Mouse (Mus musculus) midbrain, embryonic 12.5 days (tissue): ENCODE data around the gene Neurl1b. TPM values are rescaled to one million over a fixed set of nuclear protein-coding genes. Genes with fewer than 3 reads are reported as not detected.

ENCODE experiments used
- ATAC-seq: fragments of 200-750 bp; cut with Nextera tagmentation; 2 replicates; pipeline ENCODE4 v1.8.0; 2017; ENCODE audit warnings: low read depth, moderate TSS enrichment, moderate library complexity; ENCODE audit not compliant: low FRiP score
- H3K27ac ChIP-seq: fragments of 300-500 bp; sonication (generic); replicated peaks from 2 replicates; pipeline ENCODE4 v1.5.1; 2016; ENCODE audit warnings: mild to moderate bottlenecking
- H3K27me3 ChIP-seq: fragments of 300-500 bp; sonication (generic); 2 replicates; pipeline ENCODE4 v1.6.1; 2016; ENCODE audit warnings: mild to moderate bottlenecking
- H3K36me3 ChIP-seq: fragments of 300-500 bp; sonication (generic); 2 replicates; pipeline ENCODE4 v1.6.1; 2016
- H3K4me1 ChIP-seq: fragments of 300-500 bp; sonication (generic); 2 replicates; pipeline ENCODE4 v1.6.1; 2016
- H3K4me2 ChIP-seq: fragments of 300-500 bp; sonication (generic); replicated peaks from 2 replicates; pipeline ENCODE4 v1.6.1; 2016; ENCODE audit warnings: mild to moderate bottlenecking, moderate library complexity
- H3K4me3 ChIP-seq: fragments of 300-500 bp; sonication (generic); 2 replicates; pipeline ENCODE4 v1.5.1; 2016; ENCODE audit warnings: mild to moderate bottlenecking
- H3K9ac ChIP-seq: fragments of 300-500 bp; sonication (generic); replicated peaks from 2 replicates; pipeline ENCODE4 v1.6.1; 2016; ENCODE audit warnings: mild to moderate bottlenecking, moderate library complexity
- H3K9me3 ChIP-seq: fragments of 300-500 bp; sonication (generic); 2 replicates; pipeline ENCODE4 v1.6.1; 2016; ENCODE audit warnings: mild to moderate bottlenecking
- WGBS: fragments of 180-500 bp; shearing (Covaris S2); methylation state at CpG from one replicate; pipeline ENCODE4 v1.1.7; 2016; 5-methylcytosine and 5-hydroxymethylcytosine counted together
- polyA plus RNA-seq: library from polyadenylated mRNA; unstranded; fragments of >200 nt; fragmentation: Nextera tagmentation; extraction: Ambion mirVana; gene quantifications from 2 replicates; pipeline ENCODE4 v1.2.1, GENCODE M21; 2016

Gene Neurl1b
- polyA plus RNA-seq, 1 experiment from 2014 or later = 0.43 TPM

DNA sequence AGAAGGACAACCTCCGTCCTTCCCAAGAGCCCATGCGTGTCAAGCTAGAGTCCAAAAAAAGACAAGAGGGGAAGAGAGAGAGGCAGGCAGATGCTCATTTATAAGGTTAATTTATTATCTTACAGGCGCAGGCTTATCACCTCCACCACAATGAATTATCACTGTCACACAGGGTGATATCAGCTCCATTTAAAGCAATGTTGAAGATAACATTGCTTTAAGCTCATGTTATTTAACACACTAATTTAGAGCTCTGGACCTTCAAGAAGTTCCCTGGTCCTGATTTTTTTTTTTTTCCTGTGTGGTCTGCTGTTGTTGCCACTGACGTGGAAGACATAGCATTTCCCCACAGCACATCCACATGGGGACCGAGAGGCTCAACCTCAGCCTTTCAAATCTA lies 1.7 kb upstream of the Neurl1b start:
- no peaks in the 10 kb centered on the region for H3K36me3 ChIP-seq
- H3K27me3 ChIP-seq = peaks cover 62% of the 10 kb centered on the region
- 89% methylated on average over 5 of the region's 5 CpGs for WGBS
- H3K27ac ChIP-seq = no peak overlapping the region
- H3K4me1 ChIP-seq = peaks cover 15% of the 10 kb centered on the region
- no peak overlapping the region for H3K4me2 ChIP-seq
- ATAC-seq = no peak
- H3K4me3 ChIP-seq = no peak overlapping the region
- H3K9me3 ChIP-seq = no peaks in the 10 kb centered on the region
- no peak overlapping the region for H3K9ac ChIP-seq

DNA sequence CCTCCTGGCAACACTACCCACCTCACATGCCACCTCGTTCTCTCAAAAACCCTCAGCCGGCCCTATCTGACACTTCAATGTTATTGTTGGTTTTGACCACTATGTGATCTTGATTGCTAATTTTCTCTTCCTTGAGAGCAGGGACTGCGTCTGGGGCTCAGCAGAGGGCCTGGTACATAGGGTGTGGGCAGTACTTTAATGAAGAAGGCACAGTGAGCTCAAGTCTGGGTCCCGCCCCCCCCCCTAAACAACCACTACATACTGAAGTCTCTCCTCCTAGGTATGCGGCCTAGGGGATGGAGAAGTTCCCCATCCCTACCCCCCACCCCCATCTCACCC lies 476 bp upstream of the Neurl1b start:
- no peaks in the 10 kb centered on the region for H3K36me3 ChIP-seq
- H3K4me3 ChIP-seq = peak overlapping the region; percentile 71
- peak; percentile 34; the same call in 1 of the 2 replicates for ATAC-seq
- WGBS = 30% methylated on average over 5 of the region's 5 CpGs
- H3K27ac ChIP-seq = no peak overlapping the region
- H3K27me3 ChIP-seq = peaks cover 74% of the 10 kb centered on the region
- H3K4me2 ChIP-seq = peak overlapping the region; percentile 92
- peak overlapping the region; percentile 72; the same call in 1 of the 2 replicates for H3K9ac ChIP-seq
- no peaks in the 10 kb centered on the region for H3K9me3 ChIP-seq
- H3K4me1 ChIP-seq = peaks cover 15% of the 10 kb centered on the region

DNA sequence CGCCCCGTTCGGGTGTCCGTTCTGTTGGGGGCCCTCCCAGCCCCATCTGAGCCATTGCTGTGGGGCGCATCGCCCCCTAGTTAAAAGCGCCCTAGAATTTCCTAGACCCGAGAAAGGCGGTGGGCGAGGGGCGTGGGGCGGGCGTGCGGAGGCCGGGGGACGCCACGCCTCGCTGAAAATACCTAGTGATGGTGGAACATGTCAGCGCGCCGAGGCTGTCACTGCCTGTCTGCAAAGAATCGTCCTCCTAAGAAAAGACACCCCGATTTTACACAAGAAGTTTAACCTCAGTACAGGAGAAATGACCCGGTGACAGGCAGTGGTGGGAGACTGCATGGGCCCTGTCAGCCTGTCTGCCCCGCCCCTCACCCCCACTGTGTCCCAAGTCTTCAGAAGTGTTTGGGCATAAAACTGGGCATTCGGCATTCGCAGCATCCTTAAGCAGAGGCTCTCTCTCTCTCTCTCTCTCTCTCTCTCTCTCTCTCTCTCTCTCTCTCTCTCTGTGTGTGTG lies 781 bp downstream of the Neurl1b start:
- H3K36me3 ChIP-seq = no peaks in the 10 kb centered on the region
- WGBS = 3% methylated on average over 26 of the region's 27 CpGs
- H3K4me2 ChIP-seq = peak overlapping the region; percentile 92
- H3K27ac ChIP-seq = no peak overlapping the region
- no peak; the same call in 1 of the 2 replicates for ATAC-seq
- peak overlapping the region; percentile 72 for H3K9ac ChIP-seq
- H3K4me3 ChIP-seq = peak overlapping the region; percentile 71
- no peaks in the 10 kb centered on the region for H3K9me3 ChIP-seq
- peaks cover 70% of the 10 kb centered on the region for H3K27me3 ChIP-seq
- H3K4me1 ChIP-seq = peaks cover 15% of the 10 kb centered on the region

DNA sequence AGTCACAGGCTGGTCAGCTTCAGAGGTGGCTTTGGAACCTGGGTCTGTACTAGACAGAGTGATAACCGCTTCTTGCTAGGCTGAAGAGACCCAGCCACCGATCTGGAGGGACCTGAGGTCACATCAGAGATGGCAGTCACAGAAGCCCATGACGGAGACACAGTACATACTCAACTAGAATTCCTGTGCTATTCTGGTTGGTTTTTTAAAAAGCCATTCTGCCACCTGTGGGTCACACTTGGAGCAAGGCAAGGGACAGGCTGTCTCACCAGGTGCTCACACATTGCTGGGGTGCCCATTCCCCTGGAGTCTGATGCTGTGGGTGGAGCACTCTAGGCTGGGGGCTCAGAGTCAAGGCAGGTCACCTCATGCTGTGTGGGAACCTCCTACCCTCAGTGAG lies 1.5 kb downstream of the Neurl1b start:
- Histone ChIP-seq H3K4me1 (peaks cover 15% of the 10 kb centered on the region), H3K4me2 (no peak overlapping the region; the same call in 1 of the 2 replicates), H3K27me3 (peaks cover 68% of the 10 kb centered on the region), H3K9ac (no peak overlapping the region), H3K9me3 (no peaks in the 10 kb centered on the region), H3K4me3 (no peak overlapping the region), H3K36me3 (no peaks in the 10 kb centered on the region), H3K27ac (no peak overlapping the region)
- ATAC-seq = no peak
- WGBS = 73% methylated on average over 3 of the region's 3 CpGs

DNA sequence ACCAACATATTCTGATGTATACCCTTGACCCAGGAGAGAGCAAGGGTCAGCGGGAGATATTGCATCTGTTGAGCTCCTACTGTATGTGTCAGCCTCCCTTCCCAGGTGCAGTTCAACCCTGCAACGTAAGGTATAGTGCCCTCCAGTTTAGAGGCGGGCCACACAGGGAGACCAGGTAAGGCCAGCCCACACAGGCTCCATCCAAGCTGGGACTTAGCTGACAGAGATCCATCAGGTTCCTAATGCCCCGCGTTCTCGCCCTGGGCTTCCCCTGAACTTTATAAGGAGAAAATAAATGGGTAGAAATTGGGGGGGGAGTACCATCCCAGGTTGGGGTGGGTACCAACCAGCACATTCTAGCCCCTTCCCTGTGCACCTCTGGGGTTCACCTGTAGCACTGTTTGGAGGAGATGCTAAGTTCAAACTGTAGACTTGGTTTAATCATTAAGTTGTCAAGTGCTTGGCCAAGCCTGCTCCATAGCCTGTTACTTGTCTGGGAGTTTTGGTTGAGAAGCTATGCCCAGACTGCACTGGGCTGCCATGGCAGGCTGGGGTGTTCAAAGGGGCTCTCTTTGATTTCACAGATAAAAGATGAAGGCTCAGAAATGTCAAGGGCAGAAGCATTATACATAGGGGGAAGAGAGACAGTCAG lies 3.3 kb downstream of the Neurl1b start:
- peaks cover 60% of the 10 kb centered on the region for H3K27me3 ChIP-seq
- 87% methylated on average over 6 of the region's 6 CpGs for WGBS
- H3K36me3 ChIP-seq = no peaks in the 10 kb centered on the region

DNA sequence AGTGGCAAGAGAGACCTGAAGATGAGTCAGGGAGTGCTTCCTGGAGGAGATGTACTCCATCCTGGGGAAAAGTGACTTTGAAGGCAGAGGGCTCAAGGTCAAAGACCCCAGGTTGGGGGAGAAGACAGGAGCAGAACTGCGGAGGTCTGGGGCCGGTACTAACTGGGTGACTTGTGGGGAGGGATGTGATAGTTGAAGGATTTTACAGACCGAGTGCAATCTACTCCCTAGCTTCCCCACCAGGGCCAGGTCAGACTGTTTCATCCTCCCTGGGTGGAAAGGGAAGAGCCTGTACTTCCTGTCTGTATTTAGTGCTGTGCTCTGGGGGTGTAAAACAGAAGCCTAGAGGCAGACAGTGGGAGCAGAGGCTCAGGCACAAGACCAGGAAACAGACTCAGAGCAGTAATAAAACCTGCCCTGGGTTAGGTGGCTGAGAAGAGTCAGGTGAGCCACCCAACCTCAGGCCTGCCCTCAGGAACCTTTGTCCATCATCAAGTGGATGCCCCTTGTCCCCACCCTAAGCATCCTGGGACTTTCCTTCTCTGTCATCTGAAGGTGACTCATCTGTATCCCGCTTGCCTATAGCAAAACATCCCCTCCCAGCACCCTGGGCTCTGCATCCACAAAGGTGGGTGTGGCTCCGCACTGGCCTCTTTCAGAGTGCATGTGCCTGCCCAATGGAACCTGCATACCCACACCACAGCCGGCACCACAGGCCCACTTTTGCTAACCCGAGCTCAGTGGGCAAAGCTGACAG lies 6.0 kb downstream of the Neurl1b start:
- Histone ChIP-seq H3K4me1 (peaks cover 3% of the 10 kb centered on the region), H3K36me3 (no peaks in the 10 kb centered on the region), H3K9ac (no peak overlapping the region), H3K9me3 (no peaks in the 10 kb centered on the region), H3K27ac (no peak overlapping the region), H3K4me3 (no peak overlapping the region), H3K27me3 (peaks cover 49% of the 10 kb centered on the region), H3K4me2 (no peak overlapping the region)
- no peak for ATAC-seq
- 81% methylated on average over 7 of the region's 7 CpGs for WGBS

More for the DNA sequence above, 3.3 kb downstream of the Neurl1b start:
- peaks cover 15% of the 10 kb centered on the region for H3K4me1 ChIP-seq
- H3K4me3 ChIP-seq = no peak overlapping the region
- H3K9me3 ChIP-seq = no peaks in the 10 kb centered on the region
- no peak for ATAC-seq
- no peak overlapping the region for H3K9ac ChIP-seq
- no peak overlapping the region for H3K27ac ChIP-seq
- no peak overlapping the region for H3K4me2 ChIP-seq

DNA sequence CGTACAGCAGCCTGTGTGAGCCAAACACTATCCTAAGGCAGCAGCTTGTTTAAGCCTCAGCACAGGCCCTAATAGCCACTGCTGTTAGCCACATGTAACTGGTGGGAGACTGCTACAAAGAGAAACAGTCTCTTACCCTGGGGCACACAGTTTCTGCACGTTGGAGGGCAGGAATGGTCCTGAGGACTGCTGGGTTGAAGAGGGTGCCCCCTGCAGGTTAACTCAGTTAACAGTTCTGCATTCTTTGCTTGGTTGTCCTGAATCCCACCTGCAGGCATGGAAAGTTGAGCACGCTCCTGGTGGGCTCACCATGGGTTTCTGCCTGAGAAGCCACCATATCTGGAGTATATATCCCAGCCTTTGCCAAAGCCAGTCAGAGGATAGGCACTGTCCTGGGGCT lies 6.9 kb downstream of the Neurl1b start:
- 45% methylated on average over 3 of the region's 3 CpGs for WGBS
- no peak overlapping the region for H3K4me3 ChIP-seq
- no peak overlapping the region for H3K4me2 ChIP-seq
- H3K27me3 ChIP-seq = peaks cover 40% of the 10 kb centered on the region
- peaks cover 3% of the 10 kb centered on the region for H3K4me1 ChIP-seq
- no peak overlapping the region for H3K27ac ChIP-seq
- H3K36me3 ChIP-seq = no peaks in the 10 kb centered on the region
- H3K9me3 ChIP-seq = no peaks in the 10 kb centered on the region
- no peak overlapping the region for H3K9ac ChIP-seq
- ATAC-seq = no peak

DNA sequence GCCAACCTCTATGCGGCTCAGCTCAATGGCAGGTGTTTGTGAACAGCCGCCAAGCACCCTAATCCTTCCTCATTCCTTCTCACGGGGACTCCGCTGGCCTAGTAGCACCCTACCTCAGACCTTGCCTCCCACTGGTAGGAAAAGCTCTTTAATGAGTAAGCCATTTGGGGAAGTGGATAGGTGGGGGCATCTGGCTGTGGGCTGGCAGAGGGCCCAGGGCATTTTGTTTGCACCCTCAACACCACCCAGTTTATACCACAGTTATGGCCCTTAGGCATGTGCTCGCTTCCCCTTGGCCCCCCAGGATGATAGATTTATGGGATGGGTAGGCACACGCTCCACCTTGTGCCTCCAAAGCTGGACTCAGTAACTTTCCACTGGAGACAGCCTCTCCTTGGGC lies 7.8 kb downstream of the Neurl1b start:
- Histone ChIP-seq H3K9ac (no peak overlapping the region), H3K4me3 (no peak overlapping the region), H3K4me2 (no peak overlapping the region), H3K27me3 (peaks cover 32% of the 10 kb centered on the region), H3K36me3 (no peaks in the 10 kb centered on the region), H3K27ac (no peak overlapping the region), H3K9me3 (no peaks in the 10 kb centered on the region), H3K4me1 (peaks cover 3% of the 10 kb centered on the region)
- no peak for ATAC-seq
- whole genome bisulfite sequencing = 87% methylated on average over 6 of the region's 6 CpGs

DNA sequence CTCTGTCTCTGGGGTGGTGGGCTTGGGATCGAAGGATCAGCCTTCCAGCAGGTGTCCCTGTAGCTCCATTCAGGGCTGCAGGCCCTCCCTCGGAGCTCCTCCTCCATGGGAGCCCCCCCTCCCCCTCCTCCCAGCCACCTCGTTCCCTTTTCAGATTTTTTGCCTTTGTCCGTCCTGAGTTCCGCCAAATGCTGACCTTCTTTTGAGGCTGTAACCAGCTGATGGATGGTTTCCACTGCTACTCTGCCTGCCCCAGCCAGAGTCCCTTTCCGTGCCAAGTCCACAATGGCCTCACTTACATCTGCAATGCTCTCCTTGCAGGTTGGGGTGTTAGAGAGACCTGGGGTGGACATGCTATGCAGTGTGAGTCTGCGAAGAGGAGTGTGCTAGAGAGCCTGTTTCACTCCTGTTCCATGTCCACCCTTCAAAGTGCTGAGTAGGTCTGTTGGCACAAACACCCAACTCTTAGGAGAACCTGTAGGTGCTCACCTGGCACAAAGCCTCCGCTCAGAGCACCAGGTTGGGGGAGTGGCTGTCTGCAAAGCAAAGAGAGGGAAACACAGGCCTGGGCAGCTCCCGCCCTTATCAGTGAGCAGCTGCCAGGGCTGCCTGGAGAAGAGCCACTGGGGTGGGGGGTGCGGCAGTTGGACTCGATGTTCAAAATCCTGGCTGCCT lies 9.5 kb downstream of the Neurl1b start:
- Histone ChIP-seq H3K9ac (no peak overlapping the region), H3K9me3 (no peaks in the 10 kb centered on the region), H3K27ac (no peak overlapping the region), H3K4me3 (no peak overlapping the region), H3K4me2 (no peak overlapping the region), H3K36me3 (no peaks in the 10 kb centered on the region), H3K4me1 (peaks cover 3% of the 10 kb centered on the region), H3K27me3 (peaks cover 15% of the 10 kb centered on the region; the same call in 1 of the 2 replicates)
- 35% methylated on average over 11 of the region's 11 CpGs for WGBS
- no peak for ATAC-seq

DNA sequence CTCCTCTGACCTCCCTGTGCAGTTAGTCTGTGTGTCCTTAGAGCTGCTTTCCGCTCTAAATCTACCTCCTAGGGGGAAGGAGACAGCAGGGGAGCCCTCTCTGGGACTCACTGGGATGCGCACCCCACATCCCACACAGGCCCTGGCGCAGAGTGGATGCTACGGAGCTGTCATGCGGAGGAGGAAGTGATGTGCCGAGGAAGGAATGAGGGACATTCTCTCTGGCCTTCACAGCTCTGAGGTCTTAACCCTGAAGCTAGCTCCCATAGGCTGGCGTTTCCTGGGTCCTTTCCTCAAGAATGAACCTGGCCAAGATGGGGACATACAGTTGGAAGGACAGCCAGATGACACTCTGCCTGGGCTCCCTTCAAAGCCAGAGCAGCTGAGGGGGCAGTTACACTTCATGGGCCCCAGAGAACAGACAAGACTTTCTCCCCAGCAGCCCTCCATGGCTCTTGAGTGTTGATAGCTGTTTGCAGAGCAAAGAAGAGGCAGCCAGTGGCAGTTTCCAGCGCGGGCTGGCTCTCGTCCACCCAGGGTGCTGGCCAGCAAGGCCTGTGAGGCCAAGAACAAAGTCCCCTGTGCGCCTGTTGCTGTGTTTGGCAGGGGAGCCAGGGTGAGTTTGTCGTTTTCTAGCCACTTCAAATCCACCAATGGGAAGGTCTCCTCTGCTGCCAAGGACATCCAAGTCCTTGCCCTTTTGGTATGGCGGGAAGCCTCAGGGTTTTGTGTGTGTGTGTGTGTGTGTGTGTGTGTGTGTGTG lies 10.5 kb downstream of the Neurl1b start:
- H3K36me3 ChIP-seq = no peaks in the 10 kb centered on the region
- no peak for ATAC-seq
- H3K27ac ChIP-seq = no peak overlapping the region
- no peak overlapping the region for H3K4me3 ChIP-seq
- no peaks in the 10 kb centered on the region for H3K9me3 ChIP-seq
- H3K4me1 ChIP-seq = peaks cover 3% of the 10 kb centered on the region
- H3K9ac ChIP-seq = no peak overlapping the region
- H3K4me2 ChIP-seq = no peak overlapping the region
- WGBS = 71% methylated on average over 13 of the region's 13 CpGs
- peaks cover 15% of the 10 kb centered on the region; the same call in 1 of the 2 replicates for H3K27me3 ChIP-seq

DNA sequence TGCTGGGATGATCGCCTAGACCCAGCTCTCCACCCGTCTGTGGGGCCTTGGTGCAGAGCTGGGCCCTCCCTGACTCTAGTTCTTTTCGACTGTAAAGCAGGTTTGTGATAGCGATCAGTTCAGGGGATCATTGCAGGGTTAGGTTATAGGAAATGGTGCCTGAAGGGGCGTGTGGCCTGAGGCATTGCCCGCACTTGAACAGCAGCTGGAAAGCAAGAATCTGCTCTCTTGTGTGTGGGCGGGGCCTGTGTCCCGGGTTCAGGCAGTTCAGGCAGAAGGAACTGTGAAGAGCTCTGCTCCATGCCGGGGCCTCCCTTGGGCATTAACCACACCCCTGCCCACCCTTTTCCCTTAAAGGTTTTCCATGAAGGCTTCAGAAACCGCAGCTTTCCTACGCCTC lies 18.7 kb downstream of the Neurl1b start:
- Histone ChIP-seq H3K27ac (no peak overlapping the region), H3K4me3 (no peak overlapping the region), H3K36me3 (no peaks in the 10 kb centered on the region), H3K9ac (no peak overlapping the region), H3K9me3 (no peaks in the 10 kb centered on the region), H3K27me3 (peaks cover 30% of the 10 kb centered on the region), H3K4me1 (no peaks in the 10 kb centered on the region), H3K4me2 (no peak overlapping the region)
- WGBS = 63% methylated on average over 11 of the region's 11 CpGs
- ATAC-seq = no peak
